Mouse (Mus musculus) intestine, embryonic 16.5 days (tissue): ENCODE data around the gene Khk. TPM values are rescaled to one million over a fixed set of nuclear protein-coding genes. Genes with fewer than 3 reads are reported as not detected.
A peak's percentile ranks its signal among the peaks of the same experiment; 100 is the strongest.
"Not testable (repeated sequence)": the region's sequence is repeated elsewhere in the genome, so short reads cannot be mapped to it uniquely, and the experiment has no call there.

Experiments
- ATAC-seq: fragments of 200-750 bp; cut with Nextera tagmentation; 2 replicates; pipeline ENCODE4 v1.8.0; 2017; ENCODE audit warnings: moderate TSS enrichment, moderate library complexity
- H3K27ac ChIP-seq: fragments of 300-500 bp; sonication (generic); 2 replicates; pipeline ENCODE4 v1.5.1; 2014; ENCODE audit warnings: mild to moderate bottlenecking, low read length
- H3K27me3 ChIP-seq: fragments of 300-500 bp; sonication (generic); replicated peaks from 2 replicates; pipeline ENCODE4 v1.6.1; 2014; ENCODE audit warnings: low read length, control low read depth, mixed read lengths; ENCODE audit not compliant: control insufficient read depth, insufficient read depth
- H3K36me3 ChIP-seq: fragments of 300-500 bp; sonication (generic); 2 replicates; pipeline ENCODE4 v1.6.1; 2014; ENCODE audit warnings: low read length, control low read depth; ENCODE audit not compliant: control insufficient read depth, insufficient read depth
- H3K4me1 ChIP-seq: fragments of 300-500 bp; sonication (generic); 2 replicates; pipeline ENCODE4 v1.6.1; 2014; ENCODE audit warnings: low read length, control low read depth, mixed read lengths; ENCODE audit not compliant: control insufficient read depth, insufficient read depth
- H3K4me2 ChIP-seq: fragments of 300-500 bp; sonication (generic); 2 replicates; pipeline ENCODE4 v1.6.1; 2014; ENCODE audit warnings: low read depth, low read length, control low read depth
- H3K4me3 ChIP-seq: fragments of 300-500 bp; sonication (generic); 2 replicates; pipeline ENCODE4 v1.5.1; 2014; ENCODE audit warnings: mild to moderate bottlenecking, low read length
- H3K9ac ChIP-seq: fragments of 300-500 bp; sonication (generic); 2 replicates; pipeline ENCODE4 v1.6.1; 2014; ENCODE audit warnings: low read depth, low read length
- H3K9me3 ChIP-seq: fragments of 300-500 bp; sonication (generic); 2 replicates; pipeline ENCODE4 v1.6.1; 2016; ENCODE audit warnings: low read length, control low read depth; ENCODE audit not compliant: control insufficient read depth
- WGBS: fragments of 180-500 bp; shearing (Covaris S2); extraction: QIAGEN DNeasy Blood & Tissue Kit; methylation state at CpG from one replicate; pipeline ENCODE4 v1.1.7; 2014; 5-methylcytosine and 5-hydroxymethylcytosine counted together
- polyA plus RNA-seq: library from polyadenylated mRNA; unstranded; fragments of >200 nt; fragmentation: Nextera tagmentation; extraction: Ambion mirVana; gene quantifications from 2 replicates; pipeline ENCODE4 v1.2.1, GENCODE M21; 2015

Khk gene
- polyA plus RNA-seq, result 26.9 and 32.5 TPM in 2 replicates

DNA sequence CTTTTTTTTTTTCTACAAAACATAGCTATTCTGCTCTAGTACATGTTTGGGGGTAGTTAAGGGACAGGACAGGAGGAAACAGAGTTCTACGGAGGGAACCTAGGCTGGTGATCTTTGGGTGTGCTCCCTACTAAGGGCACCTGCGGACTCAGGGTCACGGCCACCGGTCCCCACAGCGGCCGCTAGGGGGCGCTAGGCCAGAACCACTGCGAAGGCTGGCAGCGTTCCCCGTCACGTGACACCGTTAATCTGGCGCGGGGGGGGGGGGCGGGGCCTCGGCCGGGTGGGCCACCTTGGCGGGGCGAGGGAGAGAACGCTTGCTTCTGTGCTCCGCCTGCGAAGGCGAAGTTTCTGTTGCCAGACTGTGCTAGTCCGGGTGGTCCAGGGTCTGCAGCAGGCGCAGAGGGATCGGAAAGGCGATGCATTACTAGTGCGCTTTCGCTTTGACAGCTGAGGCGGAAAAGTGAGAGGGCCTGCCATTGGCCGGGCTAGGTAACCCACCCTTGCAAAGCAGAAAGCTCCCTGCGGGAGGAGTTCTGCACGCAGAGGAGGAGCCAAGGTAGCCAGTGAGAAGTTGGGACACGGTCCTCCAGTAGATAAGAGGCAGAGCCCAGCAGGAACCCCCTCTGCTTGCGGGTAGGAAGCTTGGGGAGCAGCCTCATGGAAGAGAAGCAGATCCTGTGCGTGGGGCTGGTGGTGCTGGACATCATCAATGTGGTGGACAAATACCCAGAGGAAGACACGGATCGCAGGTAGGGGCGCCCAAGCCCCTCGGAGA is at the start of gene Khk:
Gene Khk (plus strand): TSS at position 176 of the 778 bp plus-strand sequence.
- peak within 1 kb of the TSS; percentile 61 for H3K4me3 ChIP-seq
- peak within 1 kb of the TSS; percentile 68 for H3K9ac ChIP-seq
- no peaks in the 10 kb centered on the region for H3K9me3 ChIP-seq
- H3K36me3 ChIP-seq, result no peaks in the 10 kb centered on the region; the same call in 1 of the 2 replicates
- WGBS, result 1% methylated on average over 35 of the region's 40 CpGs
- no peaks in the 10 kb centered on the region for H3K27me3 ChIP-seq
- ATAC-seq, result peak; percentile 88
- H3K27ac ChIP-seq, result peak within 1 kb of the TSS; percentile 80
- H3K4me1 ChIP-seq, result peaks cover 31% of the 10 kb centered on the region
- H3K4me2 ChIP-seq, result peak within 1 kb of the TSS; percentile 89

DNA sequence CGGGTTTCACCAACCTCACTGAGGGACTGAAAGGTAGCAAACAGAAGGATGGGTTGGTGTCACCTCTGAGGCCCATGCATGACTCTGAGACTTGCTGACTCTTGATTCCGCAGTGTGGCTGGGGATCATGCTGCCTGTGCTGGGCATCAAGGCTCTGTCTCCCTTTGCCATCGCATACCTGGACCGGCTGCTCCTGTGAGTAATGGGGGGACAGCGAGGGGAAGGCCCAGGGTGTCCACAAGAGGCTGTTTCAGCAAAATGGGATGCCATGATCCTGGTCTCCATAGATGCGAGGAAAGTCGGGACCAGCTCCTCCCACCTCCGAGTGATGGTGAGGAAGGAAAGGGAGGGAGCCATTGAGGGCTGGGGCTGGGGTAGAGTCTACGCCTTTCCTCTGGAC is 48.7 kb upstream of the Khk start:
- 94% methylated on average over 9 of the region's 9 CpGs for WGBS
- no peak for ATAC-seq

DNA sequence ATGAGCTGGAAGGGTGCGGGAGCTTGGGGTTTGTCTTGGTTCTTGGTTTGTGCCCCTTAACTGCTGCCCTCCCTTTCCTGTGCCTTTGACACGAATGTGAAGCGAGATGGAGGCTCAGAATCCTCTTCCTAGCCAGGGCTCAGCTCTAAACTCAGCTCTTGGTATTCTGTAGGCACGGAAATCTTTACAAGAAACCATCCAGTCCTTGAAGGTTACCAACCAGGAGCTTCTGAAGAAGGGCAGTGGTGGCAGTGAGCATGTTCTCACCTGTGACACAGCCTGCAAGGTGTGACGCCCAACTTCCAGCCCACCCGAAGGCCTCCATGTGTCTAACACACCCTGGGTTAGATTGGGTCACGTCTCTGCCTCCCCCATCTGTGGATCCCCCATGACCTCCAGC is 46.9 kb upstream of the Khk start:
- no peaks in the 10 kb centered on the region for H3K27me3 ChIP-seq
- H3K9me3 ChIP-seq, result no peaks in the 10 kb centered on the region
- no peak overlapping the region for H3K9ac ChIP-seq
- no peak for ATAC-seq
- 87% methylated on average over 7 of the region's 7 CpGs for WGBS
- peaks cover 44% of the 10 kb centered on the region for H3K36me3 ChIP-seq
- H3K4me1 ChIP-seq, result peaks cover 17% of the 10 kb centered on the region
- H3K27ac ChIP-seq, result no peak overlapping the region
- H3K4me2 ChIP-seq, result no peak overlapping the region
- H3K4me3 ChIP-seq, result no peak overlapping the region

More for the DNA sequence above, 48.7 kb upstream of the Khk start:
- Histone ChIP-seq H3K9me3 (no peaks in the 10 kb centered on the region), H3K27me3 (no peaks in the 10 kb centered on the region), H3K4me2 (no peak overlapping the region), H3K9ac (no peak overlapping the region), H3K36me3 (peaks cover 44% of the 10 kb centered on the region), H3K4me3 (no peak overlapping the region), H3K27ac (no peak overlapping the region), H3K4me1 (peaks cover 11% of the 10 kb centered on the region)

DNA sequence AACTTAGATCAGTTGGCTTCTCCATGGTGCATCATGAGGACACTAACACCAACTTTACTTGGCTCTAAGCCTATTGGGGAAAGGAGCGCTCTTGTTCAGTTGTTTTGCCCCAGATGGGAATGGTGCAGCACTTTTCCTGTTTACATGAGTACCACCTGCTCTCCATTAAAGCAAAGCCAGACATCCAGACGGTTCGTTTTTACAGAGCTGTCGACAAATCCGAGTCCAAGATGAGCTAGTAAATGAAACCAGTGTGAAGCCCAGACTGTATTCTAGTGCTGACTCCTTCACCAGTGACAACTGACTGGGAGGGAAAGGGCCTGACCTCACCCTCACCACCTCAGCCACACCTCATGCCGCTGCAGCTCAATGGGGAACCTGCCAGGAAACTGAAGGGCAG is 42.6 kb upstream of the Khk start:
- WGBS, result 32% methylated on average over 6 of the region's 6 CpGs
- Histone ChIP-seq H3K27ac (no peak overlapping the region), H3K9ac (no peak overlapping the region), H3K27me3 (no peaks in the 10 kb centered on the region), H3K9me3 (no peaks in the 10 kb centered on the region), H3K36me3 (peaks cover 30% of the 10 kb centered on the region), H3K4me1 (0 out of 2 replicates have a peak, but pooled peaks cover 6% of the 10 kb centered on the region), H3K4me3 (no peak overlapping the region), H3K4me2 (no peak overlapping the region)
- ATAC-seq, result peak; percentile 32; the same call in 1 of the 2 replicates

DNA sequence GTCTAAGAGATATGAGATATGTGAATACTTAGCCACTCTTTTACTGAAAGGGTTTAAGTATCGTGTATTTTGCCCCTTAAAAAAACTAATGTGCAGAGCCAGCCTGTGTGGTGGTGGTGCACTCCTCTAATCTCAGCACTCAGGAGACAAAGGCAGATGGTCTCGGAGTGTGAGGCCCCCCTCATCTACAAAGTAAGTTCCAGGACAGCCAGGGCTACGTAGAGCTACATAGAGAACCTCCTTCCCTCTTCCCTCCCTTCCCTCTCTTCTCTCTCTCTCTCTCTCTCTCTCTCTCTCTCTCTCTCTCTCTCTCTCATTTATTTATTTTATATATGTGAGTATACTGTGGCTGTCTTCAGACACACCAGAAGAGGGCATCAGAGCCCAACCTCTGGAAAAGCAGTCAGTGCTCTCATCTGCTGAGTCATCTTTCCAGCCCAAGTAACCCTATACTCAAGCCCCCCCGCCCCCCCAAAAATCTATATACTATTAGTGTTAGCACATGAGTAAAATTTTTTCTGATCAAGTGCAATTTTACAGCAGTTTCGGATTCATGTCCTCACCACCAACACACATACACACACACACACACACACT is 41.8 kb upstream of the Khk start:
- Histone ChIP-seq H3K27me3 (no peaks in the 10 kb centered on the region), H3K4me3 (no peak overlapping the region), H3K4me2 (no peak overlapping the region), H3K9ac (no peak overlapping the region), H3K36me3 (peaks cover 22% of the 10 kb centered on the region), H3K9me3 (no peaks in the 10 kb centered on the region), H3K27ac (no peak overlapping the region), H3K4me1 (0 out of 2 replicates have a peak, but pooled peaks cover 6% of the 10 kb centered on the region)
- peak; percentile 43; the same call in 1 of the 2 replicates for ATAC-seq
- 57% methylated on average over 5 of the region's 5 CpGs for WGBS

DNA sequence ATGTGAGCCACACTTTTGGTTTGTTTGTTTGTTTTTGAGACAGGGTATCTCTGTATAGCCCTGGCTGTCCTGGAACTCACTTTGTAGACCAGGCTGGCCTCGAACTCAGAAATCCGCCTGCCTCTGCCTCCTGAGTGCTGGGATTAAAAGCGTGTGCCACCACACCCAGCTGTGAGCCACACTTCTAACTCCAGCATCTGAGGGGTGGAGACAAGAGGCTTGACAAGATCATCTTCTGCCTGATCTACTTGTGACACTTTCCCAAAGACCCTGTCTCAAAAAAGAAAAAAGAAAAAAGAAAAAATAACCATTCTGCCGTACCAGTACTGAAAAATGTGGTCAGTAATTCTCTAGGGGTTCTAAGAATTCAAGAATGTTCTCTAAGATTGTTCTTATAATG is 39.4 kb upstream of the Khk start:
- WGBS, result 82% methylated on average over 4 of the region's 4 CpGs
- not testable (repeated sequence) for H3K9me3 ChIP-seq, H3K9ac ChIP-seq, H3K4me3 ChIP-seq, H3K4me2 ChIP-seq, H3K36me3 ChIP-seq, ATAC-seq, H3K27ac ChIP-seq, H3K27me3 ChIP-seq
- H3K4me1 ChIP-seq, result 0 out of 2 replicates have a peak, but pooled peaks cover 13% of the 10 kb centered on the region

DNA sequence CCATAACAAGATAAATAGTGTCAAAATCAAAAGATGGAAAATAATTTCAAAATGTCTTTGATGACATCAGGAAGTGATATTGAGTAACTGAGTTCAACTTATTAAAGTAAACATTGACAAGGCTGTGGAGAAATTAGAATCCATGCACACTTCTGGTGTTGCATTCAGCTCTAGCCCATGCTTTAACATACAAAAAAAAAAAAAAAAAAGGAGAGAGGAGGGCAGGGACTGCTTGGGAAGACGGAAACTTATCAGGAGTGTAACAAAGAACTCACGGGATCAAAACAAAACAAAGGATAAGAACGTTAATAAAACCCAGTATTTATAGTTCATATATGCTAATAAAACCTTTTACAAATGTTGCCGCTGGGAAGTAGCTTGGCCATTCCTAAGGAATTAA is 35.0 kb upstream of the Khk start:
- no peak overlapping the region for H3K9ac ChIP-seq
- H3K4me1 ChIP-seq, result peaks cover 18% of the 10 kb centered on the region
- 45% methylated on average over 4 of the region's 4 CpGs for WGBS
- no peaks in the 10 kb centered on the region for H3K36me3 ChIP-seq
- no peak overlapping the region for H3K4me3 ChIP-seq
- peak overlapping the region; percentile 69; the same call in 1 of the 2 replicates for H3K4me2 ChIP-seq
- no peak for ATAC-seq
- H3K27ac ChIP-seq, result no peak overlapping the region
- no peaks in the 10 kb centered on the region for H3K27me3 ChIP-seq
- H3K9me3 ChIP-seq, result no peaks in the 10 kb centered on the region

DNA sequence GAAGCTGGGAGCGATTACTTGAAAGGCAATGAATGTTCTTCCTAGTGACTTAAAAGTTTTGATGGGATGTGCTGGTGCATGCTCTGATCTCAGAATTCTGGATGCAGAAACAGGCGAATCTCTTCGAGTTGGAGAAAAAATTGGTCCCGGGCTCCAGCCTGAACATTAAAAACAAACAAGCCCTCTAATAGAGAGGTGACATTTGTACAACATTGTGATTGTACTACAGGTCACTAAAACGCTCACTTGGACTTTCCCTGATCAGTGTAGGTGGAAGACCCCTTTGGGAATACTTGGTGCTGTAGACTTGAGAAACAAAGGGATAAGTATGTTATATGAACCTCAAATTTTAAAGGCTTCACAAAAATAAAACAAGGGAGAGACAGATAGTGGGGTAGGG is 34.5 kb upstream of the Khk start:
- Histone ChIP-seq H3K4me2 (peak overlapping the region; percentile 69), H3K9ac (peak overlapping the region; percentile 81), H3K4me1 (peaks cover 18% of the 10 kb centered on the region), H3K4me3 (peak overlapping the region; percentile 87), H3K9me3 (no peaks in the 10 kb centered on the region), H3K27me3 (no peaks in the 10 kb centered on the region), H3K36me3 (peaks cover 2% of the 10 kb centered on the region), H3K27ac (peak overlapping the region; percentile 98)
- WGBS, result 31% methylated on average over 5 of the region's 5 CpGs
- no peak for ATAC-seq

DNA sequence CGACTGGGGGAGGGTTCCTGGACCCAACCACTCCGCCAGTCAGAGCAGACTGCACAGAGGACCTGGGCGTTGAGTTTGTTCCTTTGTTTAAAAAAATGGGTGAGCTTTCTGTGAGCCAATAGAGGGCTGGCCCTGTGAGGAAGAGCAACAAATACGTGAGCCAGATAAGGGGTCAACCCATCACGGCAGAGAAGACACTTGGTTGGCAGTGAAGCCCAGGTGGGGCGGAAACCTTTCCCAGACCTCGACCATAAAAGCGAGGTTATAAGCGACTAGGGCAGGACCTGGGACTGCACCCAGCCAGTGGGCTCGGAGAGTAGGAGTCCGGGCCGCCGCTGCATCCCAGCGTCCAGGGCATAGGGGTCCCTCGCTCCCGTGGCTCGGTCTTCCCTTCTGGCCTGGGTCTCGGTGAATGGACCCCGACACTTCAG is 33.9 kb upstream of the Khk start:
- ATAC-seq, result peak; percentile 64
- H3K9me3 ChIP-seq, result no peaks in the 10 kb centered on the region
- peak overlapping the region; percentile 69 for H3K4me2 ChIP-seq
- H3K27me3 ChIP-seq, result no peaks in the 10 kb centered on the region
- H3K27ac ChIP-seq, result peak overlapping the region; percentile 98
- H3K9ac ChIP-seq, result peak overlapping the region; percentile 81
- peaks cover 18% of the 10 kb centered on the region for H3K4me1 ChIP-seq
- H3K36me3 ChIP-seq, result peaks cover 8% of the 10 kb centered on the region
- peak overlapping the region; percentile 87 for H3K4me3 ChIP-seq
- WGBS, result under 1% methylated on average over 19 of the region's 19 CpGs
